Mouse (Mus musculus): ENCODE measurements around the gene Aldh1l1. TPM values are rescaled to one million over a fixed set of nuclear protein-coding genes. Genes with fewer than 3 reads are reported as not detected.

Aldh1l1 gene
- total and polyA plus RNA-seq, 3 experiments: 0.04 to 0.14 TPM; not detected in 1

DNA sequence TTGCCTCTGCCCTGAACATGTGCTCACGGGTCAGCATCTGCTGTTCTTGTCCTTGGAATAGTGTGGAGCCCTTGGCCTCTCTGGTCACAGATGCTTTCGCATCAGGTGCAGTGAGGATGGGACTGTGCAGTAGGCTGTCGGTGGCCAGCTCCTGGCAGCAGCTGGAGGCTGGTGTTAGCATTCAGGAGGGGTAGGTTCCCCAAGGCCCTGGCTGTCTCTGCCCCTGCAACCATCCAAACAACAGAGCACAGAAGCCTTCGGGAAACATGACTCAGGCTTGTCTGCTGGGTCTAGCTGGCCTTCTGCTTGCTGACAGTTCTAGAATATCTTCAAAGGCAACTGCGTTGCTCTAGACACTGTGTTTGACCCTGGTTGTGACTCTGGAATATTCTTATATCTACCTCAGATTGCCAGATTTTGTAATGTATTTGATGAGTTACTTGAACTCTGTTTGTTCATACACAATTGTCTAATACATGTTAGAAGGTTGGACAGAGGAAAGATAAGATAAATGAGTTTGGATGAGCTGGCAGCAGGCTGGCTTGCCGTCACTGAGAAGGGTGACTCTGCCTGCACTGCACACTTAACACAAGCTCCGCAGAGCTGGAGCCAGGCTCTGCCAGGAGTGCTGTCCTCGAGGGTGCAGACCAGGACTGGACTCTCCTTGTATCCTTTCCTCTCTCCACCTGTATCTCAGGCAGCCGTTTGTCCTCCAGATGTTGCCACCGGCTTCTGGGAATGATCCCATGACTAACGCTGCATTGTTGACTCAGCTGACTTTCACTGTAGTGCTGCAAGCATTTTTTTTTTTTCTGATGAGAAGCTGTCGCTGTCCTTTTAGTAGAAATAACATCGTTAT lies 79.4 kb downstream of the Aldh1l1 start:
- H3K9me3 ChIP-seq (replicated peaks; ENCODE audit: insufficient read depth, low read length): no peaks in the 10 kb centered on the region
- H3K4me1 ChIP-seq (ENCODE audit: control insufficient read depth in 1 of 2, insufficient read depth in 2 of 2, low read length in 2 of 2): no peaks in the 10 kb centered on the region
- no peak for DNase-seq (ENCODE audit: low read depth, low spot score)
- peaks cover 0 to 10% of the 10 kb centered on the region in 2 experiments; a peak in 3 of 4 replicates for H3K27me3 ChIP-seq (ENCODE audit: control insufficient read depth in 1 of 2, insufficient read depth in 2 of 2, low read length in 2 of 2)
- no peaks in the 10 kb centered on the region for H3K79me2 ChIP-seq (ENCODE audit: control insufficient read depth, insufficient read depth, low read length, poor library complexity)
- no peaks in the 10 kb centered on the region for H3K36me3 ChIP-seq (ENCODE audit: control insufficient read depth in 1 of 2, insufficient read depth in 2 of 2, low read length in 2 of 2)
- no peak overlapping the region for H3K9ac ChIP-seq (ENCODE audit: control insufficient read depth, low read depth, low read length, poor library complexity, severe bottlenecking)
- H3K4me3 ChIP-seq (ENCODE audit: control insufficient read depth in 1 of 2, insufficient read depth in 1 of 2, low read depth in 2 of 2, low read length in 2 of 2): no peak overlapping the region
- H3K27ac ChIP-seq (ENCODE audit: control insufficient read depth, low read depth, low read length): no peak overlapping the region
- no peak for TF ChIP-seq GATA1 (IDR thresholded peaks at IDR 0.05; ENCODE audit: low read depth, low read length)
- no peak for TF ChIP-seq MAX (IDR thresholded peaks at IDR 0.05; ENCODE audit: low read length)
- TF ChIP-seq SMC3 (IDR thresholded peaks at IDR 0.05; ENCODE audit: low read depth, low read length): no peak
- TF ChIP-seq ELF1 (IDR thresholded peaks at IDR 0.05; ENCODE audit: low read depth, low read length): no peak
- TF ChIP-seq TAL1 (IDR thresholded peaks at IDR 0.05; ENCODE audit: low read length): no peak
- TF ChIP-seq BHLHE40 (IDR thresholded peaks at IDR 0.05; ENCODE audit: borderline replicate concordance, low read depth, low read length): no peak
- no peak for TF ChIP-seq MYB (IDR thresholded peaks at IDR 0.05; ENCODE audit: low read depth, low read length)
- TF ChIP-seq POLR2A (IDR thresholded peaks at IDR 0.05; ENCODE audit: control insufficient read depth in 1 of 2, insufficient read depth in 1 of 2, low read depth in 1 of 2, low read length in 2 of 2, poor library complexity in 1 of 2): no peak
- TF ChIP-seq RAD21 (IDR thresholded peaks at IDR 0.05; ENCODE audit: low read depth, low read length): no peak
- no peak for TF ChIP-seq JUND (IDR thresholded peaks at IDR 0.05; ENCODE audit: low read depth, low read length)
- no peak for TF ChIP-seq MAFK (IDR thresholded peaks at IDR 0.05; ENCODE audit: borderline replicate concordance, low read depth, low read length)

- no peaks in the 10 kb centered on the region for H3K36me3 ChIP-seq (ENCODE audit: control insufficient read depth in 1 of 2, insufficient read depth in 2 of 2, low read length in 2 of 2)
- H3K9me3 ChIP-seq (replicated peaks; ENCODE audit: insufficient read depth, low read length): no peaks in the 10 kb centered on the region
- no peak overlapping the region for H3K4me3 ChIP-seq (ENCODE audit: control insufficient read depth in 1 of 2, insufficient read depth in 1 of 2, low read depth in 2 of 2, low read length in 2 of 2)
- H3K27me3 ChIP-seq (ENCODE audit: control insufficient read depth in 1 of 2, insufficient read depth in 2 of 2, low read length in 2 of 2): peaks cover 0 to 10% of the 10 kb centered on the region in 2 experiments; a peak in 3 of 4 replicates
- no peak overlapping the region for H3K27ac ChIP-seq (ENCODE audit: control insufficient read depth, low read depth, low read length)
- no peaks in the 10 kb centered on the region for H3K79me2 ChIP-seq (ENCODE audit: control insufficient read depth, insufficient read depth, low read length, poor library complexity)
- no peaks in the 10 kb centered on the region for H3K4me1 ChIP-seq (ENCODE audit: control insufficient read depth in 1 of 2, insufficient read depth in 2 of 2, low read length in 2 of 2)
- H3K9ac ChIP-seq (ENCODE audit: control insufficient read depth, low read depth, low read length, poor library complexity, severe bottlenecking): no peak overlapping the region
- DNase-seq (ENCODE audit: low read depth, low spot score): no peak
- TF ChIP-seq ZMIZ1 (IDR thresholded peaks at IDR 0.05; ENCODE audit: low read depth, low read length) (no peak), CTCF (IDR thresholded peaks at IDR 0.05 in 2 of 3, conservative IDR thresholded peaks at IDR 0.05 in 1 of 3; ENCODE audit: control insufficient read depth in 1 of 3, insufficient read depth in 1 of 3, low read depth in 2 of 3, low read length in 3 of 3, poor library complexity in 1 of 3, severe bottlenecking in 1 of 3) (no peak), ZKSCAN1 (IDR thresholded peaks at IDR 0.05; ENCODE audit: low read depth, low read length) (no peak), RAD21 (IDR thresholded peaks at IDR 0.05; ENCODE audit: low read depth, low read length) (no peak), E2F4 (IDR thresholded peaks at IDR 0.05; ENCODE audit: borderline replicate concordance, low read depth, low read length) (no peak), ZNF384 (IDR thresholded peaks at IDR 0.05; ENCODE audit: low read depth, low read length) (no peak), SIN3A (IDR thresholded peaks at IDR 0.05; ENCODE audit: low read length) (no peak), USF2 (IDR thresholded peaks at IDR 0.05; ENCODE audit: borderline replicate concordance in 1 of 2, insufficient read depth in 1 of 2, low read depth in 1 of 2, low read length in 2 of 2) (no peak), ZC3H11A (IDR thresholded peaks at IDR 0.05; ENCODE audit: low read depth, low read length) (no peak), RCOR1 (IDR thresholded peaks at IDR 0.05; ENCODE audit: low read depth, low read length) (no peak), KAT2A (conservative IDR thresholded peaks at IDR 0.05; ENCODE audit: low read depth, low read length) (no peak), CHD2 (IDR thresholded peaks at IDR 0.05; ENCODE audit: low read length) (no peak), EP300 (IDR thresholded peaks at IDR 0.05; ENCODE audit: low read depth in 1 of 2, low read length in 2 of 2) (no peak), POLR2AphosphoS2 (IDR thresholded peaks at IDR 0.05; ENCODE audit: low read length) (no peak), MXI1 (IDR thresholded peaks at IDR 0.05; ENCODE audit: low read depth, low read length) (no peak), GATA1 (IDR thresholded peaks at IDR 0.05; ENCODE audit: low read depth, low read length) (no peak), JUND (IDR thresholded peaks at IDR 0.05; ENCODE audit: low read depth, low read length) (no peak), TAL1 (IDR thresholded peaks at IDR 0.05; ENCODE audit: low read length) (no peak)
Measured at GRCm38 (mm10) chr6:90567486-90567885, 81.3 kb downstream of the Aldh1l1 start.
